Mouse (Mus musculus) heart, embryonic 11.5 days (tissue): ENCODE results near the gene Myzap. TPM values are rescaled to one million over a fixed set of nuclear protein-coding genes. Genes with fewer than 3 reads are reported as not detected.
"Not testable (repeated sequence)": the region's sequence is repeated elsewhere in the genome, so short reads cannot be mapped to it uniquely, and the experiment has no call there.

Experiments
- ATAC-seq: fragments of 200-750 bp; cut with Nextera tagmentation; replicated peaks from 2 replicates; pipeline ENCODE4 v1.8.0; 2017; ENCODE audit warnings: moderate library complexity; ENCODE audit not compliant: insufficient number of reproducible peaks, low FRiP score, low TSS enrichment
- H3K27ac ChIP-seq: fragments of 300-500 bp; sonication (generic); 2 replicates; pipeline ENCODE4 v1.5.1; 2014; ENCODE audit warnings: mild to moderate bottlenecking, low read depth, low read length
- H3K27me3 ChIP-seq: fragments of 300-500 bp; sonication (generic); 2 replicates; pipeline ENCODE4 v1.6.1; 2014; ENCODE audit warnings: mild to moderate bottlenecking, low read length, mixed read lengths; ENCODE audit not compliant: control insufficient read depth, insufficient read depth
- H3K36me3 ChIP-seq: fragments of 300-500 bp; sonication (generic); 2 replicates; pipeline ENCODE4 v1.6.1; 2014; ENCODE audit warnings: mild to moderate bottlenecking, low read length, moderate library complexity, mixed read lengths; ENCODE audit not compliant: control insufficient read depth, insufficient read depth
- H3K4me1 ChIP-seq: fragments of 300-500 bp; sonication (generic); 2 replicates; pipeline ENCODE4 v1.6.1; 2014; ENCODE audit warnings: low read length; ENCODE audit not compliant: control insufficient read depth, insufficient read depth
- H3K4me2 ChIP-seq: fragments of 300-500 bp; sonication (generic); 2 replicates; pipeline ENCODE4 v1.6.1; 2014; ENCODE audit warnings: mild to moderate bottlenecking, moderate library complexity
- H3K4me3 ChIP-seq: fragments of 300-500 bp; sonication (generic); 2 replicates; pipeline ENCODE4 v1.5.1; 2014; ENCODE audit warnings: low read depth, low read length
- H3K9ac ChIP-seq: fragments of 300-500 bp; sonication (generic); 2 replicates; pipeline ENCODE4 v1.6.1; 2014; ENCODE audit warnings: mild to moderate bottlenecking, low read depth, low read length, moderate library complexity
- H3K9me3 ChIP-seq: fragments of 300-500 bp; sonication (generic); replicated peaks from 2 replicates; pipeline ENCODE4 v1.6.1; 2016; ENCODE audit warnings: low read length; ENCODE audit not compliant: control insufficient read depth
- WGBS: fragments of 180-500 bp; shearing (Covaris S2); extraction: QIAGEN DNeasy Blood & Tissue Kit; methylation state at CpG from one replicate; pipeline ENCODE4 v1.1.7; 2014; ENCODE audit not compliant: insufficient replicate concordance; 5-methylcytosine and 5-hydroxymethylcytosine counted together
- polyA plus RNA-seq: library from polyadenylated mRNA; unstranded; fragments of >200 nt; fragmentation: Nextera tagmentation; extraction: Ambion mirVana; gene quantifications from 2 replicates; pipeline ENCODE4 v1.2.1, GENCODE M21; 2014

The Myzap gene
- polyA plus RNA-seq, 1 experiment from 2014 or later, result 51.3 TPM

- Histone ChIP-seq H3K9me3 (no peaks in the 10 kb centered on the region), H3K27me3 (no peaks in the 10 kb centered on the region), H3K36me3 (peaks cover 11% of the 10 kb centered on the region; the same call in 1 of the 2 replicates), H3K4me3 (no peak overlapping the region), H3K4me1 (peaks cover 24% of the 10 kb centered on the region), H3K4me2 (no peak overlapping the region), H3K9ac (no peak overlapping the region), H3K27ac (no peak overlapping the region)
- ATAC-seq, result no peak
- 49% methylated on average over 10 of the region's 10 CpGs for WGBS
Observed at GRCm38 (mm10) chr9:71624793-71625495, 32.8 kb upstream of the Myzap start.

- no peak for ATAC-seq
- no peaks in the 10 kb centered on the region for H3K27me3 ChIP-seq
- H3K4me2 ChIP-seq, result no peak overlapping the region
- no peak overlapping the region for H3K27ac ChIP-seq
- H3K4me3 ChIP-seq, result no peak overlapping the region
- peaks cover 5% of the 10 kb centered on the region; the same call in 1 of the 2 replicates for H3K36me3 ChIP-seq
- peaks cover 21% of the 10 kb centered on the region for H3K4me1 ChIP-seq
- no peaks in the 10 kb centered on the region for H3K9me3 ChIP-seq
- H3K9ac ChIP-seq, result no peak overlapping the region
- WGBS, result 36% methylated on average over 4 of the region's 4 CpGs
Observed at GRCm38 (mm10) chr9:71623871-71624569, 31.9 kb upstream of the Myzap start.

GRCm38 (mm10) chr9:71622593-71622992, 30.4 kb upstream of the Myzap start:
- H3K27ac ChIP-seq, result peak overlapping the region; percentile 64
- H3K4me3 ChIP-seq, result no peak overlapping the region
- H3K4me1 ChIP-seq, result peaks cover 21% of the 10 kb centered on the region
- H3K36me3 ChIP-seq, result 0 out of 2 replicates have a peak, but pooled peaks cover 2% of the 10 kb centered on the region
- no peaks in the 10 kb centered on the region for H3K27me3 ChIP-seq
- WGBS, result 56% methylated on average over 3 of the region's 3 CpGs
- 0 out of 2 replicates have a peak overlapping the region, but pooled peaks have one; percentile 40 for H3K9ac ChIP-seq
- H3K9me3 ChIP-seq, result no peaks in the 10 kb centered on the region
- no peak for ATAC-seq
- no peak overlapping the region for H3K4me2 ChIP-seq

- no peak for ATAC-seq
- no peak overlapping the region for H3K4me3 ChIP-seq
- WGBS, result 48% methylated on average over 4 of the region's 4 CpGs
- no peaks in the 10 kb centered on the region for H3K27me3 ChIP-seq
- no peaks in the 10 kb centered on the region for H3K9me3 ChIP-seq
- peaks cover 21% of the 10 kb centered on the region for H3K4me1 ChIP-seq
- no peak overlapping the region for H3K4me2 ChIP-seq
- H3K9ac ChIP-seq, result no peak overlapping the region
- H3K36me3 ChIP-seq, result no peaks in the 10 kb centered on the region
- peak overlapping the region; percentile 64; the same call in 1 of the 2 replicates for H3K27ac ChIP-seq
Observed at GRCm38 (mm10) chr9:71621968-71622367, 29.8 kb upstream of the Myzap start.

- not testable (repeated sequence) for H3K27ac ChIP-seq, H3K4me3 ChIP-seq, H3K4me2 ChIP-seq, H3K36me3 ChIP-seq, H3K9ac ChIP-seq, ATAC-seq, H3K27me3 ChIP-seq, H3K9me3 ChIP-seq
- peaks cover 21% of the 10 kb centered on the region for H3K4me1 ChIP-seq
- 84% methylated on average over 5 of the region's 5 CpGs for WGBS
Observed at GRCm38 (mm10) chr9:71620116-71620515, 28.0 kb upstream of the Myzap start.

GRCm38 (mm10) chr9:71617363-71617762, 25.2 kb upstream of the Myzap start:
- Histone ChIP-seq H3K4me3 (no peak overlapping the region), H3K9me3 (no peaks in the 10 kb centered on the region), H3K4me1 (peaks cover 8% of the 10 kb centered on the region), H3K27ac (no peak overlapping the region), H3K4me2 (no peak overlapping the region), H3K27me3 (no peaks in the 10 kb centered on the region), H3K36me3 (no peaks in the 10 kb centered on the region), H3K9ac (no peak overlapping the region)
- 40% methylated on average over 8 of the region's 8 CpGs for WGBS
- no peak for ATAC-seq

GRCm38 (mm10) chr9:71616185-71616584, 24.0 kb upstream of the Myzap start:
- Histone ChIP-seq H3K4me3 (no peak overlapping the region), H3K27me3 (no peaks in the 10 kb centered on the region), H3K4me2 (no peak overlapping the region), H3K9me3 (no peaks in the 10 kb centered on the region), H3K36me3 (no peaks in the 10 kb centered on the region), H3K4me1 (no peaks in the 10 kb centered on the region; the same call in 1 of the 2 replicates), H3K27ac (no peak overlapping the region), H3K9ac (no peak overlapping the region)
- no peak for ATAC-seq
- WGBS, result 18% methylated on average over 3 of the region's 3 CpGs

- no peak overlapping the region for H3K4me2 ChIP-seq
- no peak for ATAC-seq
- H3K9ac ChIP-seq, result no peak overlapping the region
- no peaks in the 10 kb centered on the region for H3K27me3 ChIP-seq
- H3K4me3 ChIP-seq, result no peak overlapping the region
- H3K36me3 ChIP-seq, result no peaks in the 10 kb centered on the region
- WGBS, result 21% methylated on average over 2 of the region's 2 CpGs
- H3K4me1 ChIP-seq, result peaks cover 1% of the 10 kb centered on the region; the same call in 1 of the 2 replicates
- no peaks in the 10 kb centered on the region for H3K9me3 ChIP-seq
- H3K27ac ChIP-seq, result no peak overlapping the region
Observed at GRCm38 (mm10) chr9:71614643-71615042, 22.5 kb upstream of the Myzap start.
